Mouse (Mus musculus): ENCODE data around the gene Atp6v1a.

Atp6v1a gene

GRCm38 (mm10) chr16:44139536-44140185, at the start of gene Atp6v1a, which contains the start of gene Naa50:
Atp6v1a (minus strand) TSS chr16:44139705.
Naa50 (plus strand) TSS chr16:44139830.
- peak; percentile 82 to 93 for DNase-seq (ENCODE audit: low spot score in 2 of 2)

GRCm38 (mm10) chr16:44188766-44189165, 49.3 kb upstream of the Atp6v1a start:
- no peak for DNase-seq (ENCODE audit: low spot score in 2 of 2)

- no peak for DNase-seq (ENCODE audit: low spot score in 2 of 2)
These were observed 47.7 kb upstream of the Atp6v1a start for GRCm38 (mm10) chr16:44187172-44187571.

- no peak for DNase-seq (ENCODE audit: low spot score in 2 of 2)
These were observed 45.3 kb upstream of the Atp6v1a start for GRCm38 (mm10) chr16:44184769-44185168.

GRCm38 (mm10) chr16:44182597-44182996, 43.1 kb upstream of the Atp6v1a start:
- DNase-seq (ENCODE audit: low spot score in 2 of 2), result no peak

- no peak for DNase-seq (ENCODE audit: low spot score in 2 of 2)
These were observed 39.0 kb upstream of the Atp6v1a start for GRCm38 (mm10) chr16:44178555-44178954.

GRCm38 (mm10) chr16:44176511-44176910, 37.0 kb upstream of the Atp6v1a start:
- no peak for DNase-seq (ENCODE audit: low spot score in 2 of 2)

- DNase-seq (ENCODE audit: low spot score in 2 of 2), result no peak
These were observed 35.5 kb upstream of the Atp6v1a start for GRCm38 (mm10) chr16:44175001-44175400.

- no peak for DNase-seq (ENCODE audit: low spot score in 2 of 2)
These were observed 34.5 kb upstream of the Atp6v1a start for GRCm38 (mm10) chr16:44173966-44174530.

GRCm38 (mm10) chr16:44173155-44173941, 33.8 kb upstream of the Atp6v1a start, which contains the start of gene Usf3:
Usf3 (plus strand) TSS chr16:44173246.
- DNase-seq (ENCODE audit: low spot score in 2 of 2), result peak; percentile 63 to 65

- peak; percentile 96 to 99 for DNase-seq (ENCODE audit: low spot score in 2 of 2)
These were observed 33.0 kb upstream of the Atp6v1a start for GRCm38 (mm10) chr16:44172297-44173154.

GRCm38 (mm10) chr16:44168990-44169389, 29.5 kb upstream of the Atp6v1a start:
- no peak for DNase-seq (ENCODE audit: low spot score in 2 of 2)

GRCm38 (mm10) chr16:44165182-44165581, 25.7 kb upstream of the Atp6v1a start:
- DNase-seq (ENCODE audit: low spot score in 2 of 2), result no peak

- DNase-seq (ENCODE audit: low spot score in 2 of 2), result no peak
These were observed 24.3 kb upstream of the Atp6v1a start for GRCm38 (mm10) chr16:44163831-44164230.

GRCm38 (mm10) chr16:44159325-44159724, 19.8 kb upstream of the Atp6v1a start:
- DNase-seq (ENCODE audit: low spot score in 2 of 2), result no peak

- no peak for DNase-seq (ENCODE audit: low spot score in 2 of 2)
These were observed 15.1 kb upstream of the Atp6v1a start for GRCm38 (mm10) chr16:44154497-44155057.

- DNase-seq (ENCODE audit: low spot score in 2 of 2), result no peak
These were observed 9.7 kb upstream of the Atp6v1a start for GRCm38 (mm10) chr16:44149002-44149767.

GRCm38 (mm10) chr16:44141483-44141882, 2.0 kb upstream of the Atp6v1a start:
- no peak for DNase-seq (ENCODE audit: low spot score in 2 of 2)

GRCm38 (mm10) chr16:44140186-44140787, 782 bp upstream of the Atp6v1a start:
- DNase-seq (ENCODE audit: low spot score in 2 of 2), result peak; percentile 61 to 65

GRCm38 (mm10) chr16:44138979-44139535, 448 bp downstream of the Atp6v1a start:
- DNase-seq (ENCODE audit: low spot score in 2 of 2), result peak; percentile 75 to 80

Data from thymus, postnatal 10 days (tissue).